Mouse (Mus musculus): ENCODE results near the gene Serpina5. TPM values are rescaled to one million over a fixed set of nuclear protein-coding genes. Genes with fewer than 3 reads are reported as not detected.
"Not testable (repeated sequence)": the region's sequence is repeated elsewhere in the genome, so short reads cannot be mapped to it uniquely, and the experiment has no call there.

Gene Serpina5
- total RNA-seq (2017): not detected in 2 replicates

DNA sequence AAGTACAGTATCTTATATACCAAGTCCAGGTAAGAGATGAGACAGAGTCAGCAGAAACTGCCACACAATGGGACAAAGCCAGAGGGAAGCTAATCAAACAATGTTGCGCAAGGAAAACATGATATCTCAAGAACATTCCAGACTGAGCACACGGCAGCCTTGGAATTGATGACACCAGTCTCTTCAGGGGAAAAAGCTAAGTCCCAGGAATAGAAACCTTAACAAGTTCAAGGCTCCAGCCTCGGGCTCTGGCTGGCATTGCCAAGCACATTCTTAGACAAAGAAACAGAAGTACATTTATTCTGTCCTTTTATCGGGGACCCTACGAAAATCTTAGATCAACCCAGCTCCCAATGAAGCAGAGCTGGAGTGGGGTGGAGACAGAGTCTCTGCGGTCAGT, at the start of gene Serpina5:
Gene Serpina5 (plus strand): TSS at position 346 of the 400 bp plus-strand sequence.
- ATAC-seq (replicated peaks; ENCODE audit: low read depth, poor library complexity, severe bottlenecking): no peak

DNA sequence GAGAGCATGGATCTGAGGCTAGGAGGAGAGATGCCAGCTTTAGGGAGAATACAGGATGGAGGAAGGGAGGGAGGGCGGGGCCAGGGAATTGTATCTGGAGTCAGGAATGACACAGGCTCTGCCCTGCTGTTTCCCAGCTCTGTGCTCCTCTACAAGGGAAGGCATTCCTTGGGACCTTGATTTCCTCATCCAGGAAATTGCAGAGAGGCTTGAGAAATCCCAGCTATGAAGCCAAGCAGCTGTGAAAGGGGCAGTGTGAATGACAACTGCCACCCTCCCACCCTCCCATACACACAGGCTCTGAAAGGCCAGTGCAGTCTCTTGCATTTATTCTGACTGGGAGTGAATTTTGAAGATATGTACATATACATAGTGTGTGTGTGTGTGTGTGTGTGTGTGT, 46.9 kb upstream of the Serpina5 start:
- no peak for ATAC-seq (replicated peaks; ENCODE audit: low read depth, poor library complexity, severe bottlenecking)

DNA sequence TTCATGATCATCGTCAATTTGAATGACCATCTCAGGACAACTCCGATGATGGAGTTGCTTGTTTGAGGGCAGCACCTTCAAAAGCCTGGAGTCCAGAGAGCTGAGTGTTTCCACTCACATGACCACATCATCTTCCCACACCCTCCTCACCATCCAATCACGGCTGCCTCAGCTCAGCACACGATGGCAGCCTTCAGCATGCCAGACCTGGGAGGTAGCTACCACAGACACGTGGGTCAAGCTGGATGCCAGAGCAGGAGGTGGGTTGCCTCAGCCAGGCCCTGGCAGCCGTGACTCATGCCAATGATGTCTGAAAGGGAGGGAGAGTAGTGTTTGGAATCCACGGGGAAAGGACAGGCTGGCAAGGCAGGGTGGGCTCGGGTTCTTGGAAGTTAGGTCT, 45.2 kb upstream of the Serpina5 start:
- no peak for ATAC-seq (replicated peaks; ENCODE audit: low read depth, poor library complexity, severe bottlenecking)

DNA sequence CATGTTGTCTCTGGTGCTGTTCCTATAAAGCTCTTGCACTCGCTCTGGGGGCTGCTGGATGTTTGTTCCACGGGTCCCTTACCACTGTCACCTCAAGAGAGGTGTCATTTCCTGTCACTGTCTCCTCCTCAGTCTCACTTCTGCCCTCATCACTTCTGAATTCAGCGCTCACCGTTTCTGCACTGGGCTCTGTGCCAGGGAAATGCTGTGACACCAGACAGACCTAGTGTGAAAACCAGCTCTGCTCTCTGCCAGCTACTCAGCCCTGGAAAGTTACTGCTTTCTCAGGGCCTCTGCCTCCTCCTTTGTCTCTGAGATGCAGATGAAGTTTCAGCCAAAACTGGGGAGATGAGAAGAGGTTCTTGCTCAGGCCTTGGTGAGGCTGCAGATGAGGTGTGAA, 43.9 kb upstream of the Serpina5 start:
- peak; percentile 62 for ATAC-seq (replicated peaks; ENCODE audit: low read depth, poor library complexity, severe bottlenecking)

DNA sequence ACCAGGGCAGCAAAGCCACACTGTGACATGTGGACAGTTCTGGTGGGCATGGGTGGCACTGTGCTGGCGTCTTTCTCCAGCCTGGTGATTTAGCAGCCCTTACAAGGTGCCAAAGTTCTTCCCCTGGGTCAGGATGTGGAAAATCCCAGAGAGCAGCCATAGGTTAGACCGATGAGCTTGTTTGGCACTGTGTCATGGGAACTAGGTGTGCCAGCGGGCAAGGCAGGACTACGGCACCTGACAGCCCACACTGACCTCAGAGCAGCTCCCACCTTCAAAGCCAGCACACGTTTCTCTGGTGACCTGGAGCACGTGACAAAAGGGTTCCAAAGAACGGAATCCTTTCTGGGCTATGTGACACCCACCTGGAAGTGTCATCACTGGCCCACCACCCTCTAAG, 43.4 kb upstream of the Serpina5 start:
- ATAC-seq (replicated peaks; ENCODE audit: low read depth, poor library complexity, severe bottlenecking): peak; percentile 20; the same call in 1 of the 2 replicates

DNA sequence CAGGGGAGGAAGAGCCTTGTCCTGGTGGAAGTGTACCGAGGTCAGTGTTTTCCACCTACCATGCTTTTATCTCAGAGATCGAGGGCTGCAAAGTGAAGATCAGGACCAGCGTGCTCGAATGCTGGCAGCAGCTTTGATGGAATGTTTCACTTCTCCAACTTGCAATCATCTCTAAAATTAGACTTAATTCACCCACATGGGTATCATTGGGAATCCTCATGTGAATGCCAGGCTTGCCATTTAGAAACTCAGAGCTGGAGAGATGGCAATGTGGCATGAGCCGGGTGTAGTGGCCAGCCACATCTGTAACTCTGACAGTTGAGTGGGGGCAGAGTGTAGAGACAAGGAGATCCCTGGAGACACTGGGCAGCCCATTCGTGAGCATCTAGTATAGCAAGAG, 40.8 kb upstream of the Serpina5 start:
- ATAC-seq (replicated peaks; ENCODE audit: low read depth, poor library complexity, severe bottlenecking): no peak

DNA sequence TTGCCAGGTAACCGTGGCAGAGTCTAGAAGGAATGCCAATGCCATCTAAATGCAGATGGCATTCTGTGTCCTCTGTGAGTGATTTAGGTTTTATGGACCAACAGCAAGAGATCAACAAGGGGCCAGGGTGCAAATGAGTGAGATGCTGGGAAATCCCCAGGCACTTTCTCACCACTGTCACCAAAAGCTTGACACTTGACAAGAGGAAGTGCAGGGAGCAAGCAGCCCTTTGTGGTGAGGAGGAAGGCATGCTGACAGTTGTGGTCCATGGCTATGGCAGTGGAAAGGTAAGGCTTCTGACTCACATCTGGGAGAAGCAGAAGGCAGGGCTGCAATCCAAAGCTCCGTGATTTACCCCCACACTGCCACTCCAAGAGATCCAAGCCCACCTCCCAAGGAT, 39.1 kb upstream of the Serpina5 start:
- peak; percentile 77 for ATAC-seq (replicated peaks; ENCODE audit: low read depth, poor library complexity, severe bottlenecking)

DNA sequence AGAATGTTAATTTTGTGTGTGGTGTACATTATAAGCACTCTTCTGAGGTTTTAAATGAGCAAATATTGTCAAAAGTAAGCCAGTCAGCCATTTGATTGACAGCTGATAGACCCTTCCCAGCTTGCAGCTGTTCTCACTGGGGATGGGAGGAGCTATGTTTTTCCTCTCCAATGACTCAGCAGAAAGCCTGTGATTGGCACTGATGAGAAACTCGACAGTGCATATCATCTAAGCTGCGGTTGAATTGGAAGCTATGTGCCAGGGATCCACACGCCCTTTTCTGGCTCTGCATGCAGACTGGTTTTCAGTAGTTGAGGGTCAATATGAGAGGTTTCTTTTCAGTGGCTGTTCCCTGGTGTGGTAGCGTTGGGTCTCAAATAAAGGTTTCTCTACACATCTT, 36.4 kb upstream of the Serpina5 start:
- no peak for ATAC-seq (replicated peaks; ENCODE audit: low read depth, poor library complexity, severe bottlenecking)

DNA sequence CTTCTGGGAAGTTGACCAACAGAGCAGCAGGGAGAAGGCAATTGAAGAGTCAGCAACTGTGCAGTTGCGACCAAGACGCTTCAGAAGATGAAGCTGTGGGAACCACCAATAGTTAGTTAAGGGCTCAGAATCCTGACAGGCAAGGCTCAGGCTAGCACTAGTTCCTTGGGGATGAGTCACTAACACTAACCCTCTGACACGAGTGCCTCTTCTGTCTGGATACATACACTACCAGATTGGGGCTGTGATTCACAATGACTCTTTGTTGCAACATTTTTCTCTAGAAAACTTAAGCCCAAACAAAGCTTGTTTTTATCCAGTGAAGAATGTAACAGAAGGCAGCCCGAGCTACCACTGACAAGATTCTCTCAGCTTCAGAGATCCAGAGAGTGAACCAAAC, 35.9 kb upstream of the Serpina5 start:
- ATAC-seq (replicated peaks; ENCODE audit: low read depth, poor library complexity, severe bottlenecking): no peak

DNA sequence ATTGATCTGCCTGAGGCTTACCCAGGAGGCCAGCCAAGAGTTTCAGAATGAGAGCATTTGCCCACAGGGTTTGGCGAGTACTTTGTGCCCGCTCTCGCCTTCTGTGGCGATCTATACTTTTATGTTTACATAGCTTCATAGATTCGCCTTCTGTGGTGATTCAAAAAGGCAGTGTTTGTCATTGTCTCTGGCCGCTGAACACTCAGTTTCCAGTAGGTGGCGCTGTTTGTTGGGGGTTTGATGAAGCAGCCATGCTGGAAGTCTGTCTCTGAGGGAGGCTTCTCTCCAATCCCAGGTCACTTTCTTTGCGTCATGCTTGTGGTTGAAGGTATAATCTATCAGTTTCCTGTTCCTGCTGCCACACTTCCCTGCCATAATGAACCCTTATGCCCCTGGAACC, 34.7 kb upstream of the Serpina5 start:
- peak; percentile 58 for ATAC-seq (replicated peaks; ENCODE audit: low read depth, poor library complexity, severe bottlenecking)

DNA sequence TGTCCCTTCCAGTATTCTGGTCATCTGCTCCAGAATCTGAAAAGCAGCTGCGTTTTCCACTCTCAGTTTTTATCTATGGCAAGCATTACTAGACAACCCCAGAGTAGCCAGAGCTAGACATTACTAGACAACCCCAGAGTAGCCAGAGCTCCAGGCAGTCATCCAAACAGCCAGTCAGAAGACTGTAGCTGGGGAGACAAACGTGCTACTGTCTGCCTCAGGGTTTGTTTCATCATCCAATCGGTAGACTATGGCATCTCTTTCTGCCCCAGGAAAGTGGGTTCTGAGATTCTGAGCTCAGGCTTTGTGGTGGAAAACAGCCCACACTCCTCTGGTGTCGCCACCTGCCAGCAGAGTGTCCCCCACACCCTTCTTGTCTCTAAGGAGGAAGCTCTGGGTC, 33.4 kb upstream of the Serpina5 start:
- ATAC-seq (replicated peaks; ENCODE audit: low read depth, poor library complexity, severe bottlenecking): peak; percentile 81

DNA sequence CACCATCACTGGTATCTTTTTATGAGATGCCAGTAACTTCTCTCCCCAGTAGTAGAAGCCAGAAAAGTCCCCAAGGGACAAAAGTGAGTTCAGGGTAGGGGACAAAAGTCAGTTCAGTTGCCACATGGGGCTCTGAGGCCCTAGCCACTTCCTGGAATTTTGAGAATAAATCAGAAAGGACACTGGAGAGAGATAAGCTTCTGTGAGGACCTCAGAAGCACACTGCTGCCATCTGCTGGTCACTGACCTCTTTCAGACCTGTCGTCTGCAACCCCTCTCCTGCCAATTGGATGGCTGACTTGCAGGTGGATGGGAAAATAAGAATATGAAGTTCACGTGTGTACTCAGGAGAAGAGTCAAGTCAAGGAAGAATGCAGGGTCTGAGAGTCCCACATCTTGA, 31.3 kb upstream of the Serpina5 start:
- ATAC-seq (replicated peaks; ENCODE audit: low read depth, poor library complexity, severe bottlenecking): peak; percentile 63

DNA sequence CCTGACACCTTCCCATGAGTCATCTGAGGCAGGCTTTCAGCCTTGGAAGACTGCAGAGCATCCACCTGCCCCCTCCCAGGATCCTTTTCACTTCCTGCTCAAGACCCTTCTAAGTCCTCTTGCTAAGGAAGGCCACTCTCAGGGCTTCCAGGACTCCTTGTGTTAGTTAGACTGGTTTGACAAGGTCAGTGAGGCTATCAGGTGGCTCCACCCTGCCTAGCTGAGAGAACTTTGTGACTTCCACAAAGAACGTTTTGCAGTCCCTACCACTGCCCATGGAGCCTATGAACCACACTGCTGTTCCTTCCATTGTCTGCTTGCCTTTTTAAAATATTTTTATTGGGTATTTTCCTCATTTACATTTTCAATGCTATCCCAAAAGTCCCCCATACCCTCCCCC, 29.2 kb upstream of the Serpina5 start:
- ATAC-seq (replicated peaks; ENCODE audit: low read depth, poor library complexity, severe bottlenecking): no peak

DNA sequence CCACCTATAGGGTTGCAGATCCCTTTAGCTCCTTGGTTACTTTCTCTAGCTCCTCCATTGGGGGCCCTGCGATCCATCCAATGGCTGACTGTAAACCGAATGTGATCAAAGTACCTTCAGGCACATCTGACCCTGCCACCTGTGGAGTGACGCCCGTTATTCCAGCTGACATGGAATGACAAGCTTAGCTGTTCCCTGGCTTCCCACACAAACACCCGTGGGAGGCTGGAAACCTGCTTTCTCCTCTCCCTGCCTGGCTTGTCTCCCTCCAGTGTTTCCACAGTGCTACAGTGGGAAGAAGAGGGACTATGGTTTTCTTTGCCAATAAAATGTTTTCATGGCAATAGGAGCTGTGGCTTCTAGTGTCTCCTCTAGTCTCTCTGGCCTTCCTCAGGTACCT, 28.6 kb upstream of the Serpina5 start:
- no peak for ATAC-seq (replicated peaks; ENCODE audit: low read depth, poor library complexity, severe bottlenecking)

DNA sequence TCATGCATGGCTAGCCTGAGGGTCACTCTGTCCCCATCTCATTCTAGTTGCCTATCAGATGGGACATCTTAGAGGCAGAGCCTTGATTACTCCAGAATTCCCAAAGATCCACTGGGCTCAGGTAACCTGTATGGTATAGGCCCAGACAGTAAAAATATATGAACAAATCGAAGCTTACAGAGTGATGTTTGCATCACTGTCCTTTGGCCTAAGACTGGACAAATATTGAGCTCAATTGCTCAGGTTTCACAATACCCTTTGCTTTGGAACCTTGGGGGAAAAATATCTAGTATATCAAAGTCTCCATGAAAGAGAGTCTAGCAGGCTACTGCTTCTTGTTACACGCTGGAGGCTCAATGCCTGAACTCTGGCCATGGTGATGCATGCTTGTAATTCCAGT, 10.8 kb upstream of the Serpina5 start:
- no peak for ATAC-seq (replicated peaks; ENCODE audit: low read depth, poor library complexity, severe bottlenecking)

DNA sequence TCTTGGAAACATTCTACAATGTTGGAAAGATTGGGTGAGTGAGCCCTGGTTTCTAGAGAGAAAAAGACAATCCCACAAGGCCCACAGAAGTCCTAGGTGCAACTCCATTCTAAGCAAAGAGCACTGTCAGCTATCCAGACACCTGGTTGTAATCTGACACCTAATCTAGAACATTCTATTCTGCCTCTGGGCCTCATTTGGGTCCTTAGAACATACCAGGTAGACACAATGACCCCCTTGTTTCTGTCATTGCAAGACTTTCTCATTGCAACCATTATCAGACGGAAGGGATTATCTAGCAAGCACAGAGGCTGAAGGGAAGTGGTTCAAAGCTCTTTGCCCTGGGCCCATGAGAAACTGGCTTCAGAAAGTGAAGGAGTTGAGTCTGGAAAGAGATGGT, 9.6 kb upstream of the Serpina5 start:
- no peak for ATAC-seq (replicated peaks; ENCODE audit: low read depth, poor library complexity, severe bottlenecking)

DNA sequence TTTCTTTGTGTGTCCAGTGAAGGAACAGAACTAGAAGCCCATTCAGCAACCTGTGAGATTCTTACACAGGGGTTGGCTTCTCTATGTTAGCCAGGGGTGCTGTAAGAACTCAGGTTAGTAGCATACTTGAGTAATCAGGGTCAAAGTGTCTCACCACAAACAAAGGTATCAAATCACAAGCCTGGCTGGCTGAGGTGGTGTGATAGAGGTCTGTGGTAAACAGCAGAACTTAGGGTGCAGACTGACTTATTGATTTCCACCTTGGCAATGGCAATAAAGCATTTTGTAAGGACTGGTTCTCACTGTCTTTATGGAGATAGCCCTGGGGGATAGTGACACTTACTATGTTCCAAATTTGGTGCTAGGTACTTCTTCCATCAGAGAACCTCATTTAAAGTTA, 4.9 kb downstream of the Serpina5 start:
- ATAC-seq (replicated peaks; ENCODE audit: low read depth, poor library complexity, severe bottlenecking): no peak

DNA sequence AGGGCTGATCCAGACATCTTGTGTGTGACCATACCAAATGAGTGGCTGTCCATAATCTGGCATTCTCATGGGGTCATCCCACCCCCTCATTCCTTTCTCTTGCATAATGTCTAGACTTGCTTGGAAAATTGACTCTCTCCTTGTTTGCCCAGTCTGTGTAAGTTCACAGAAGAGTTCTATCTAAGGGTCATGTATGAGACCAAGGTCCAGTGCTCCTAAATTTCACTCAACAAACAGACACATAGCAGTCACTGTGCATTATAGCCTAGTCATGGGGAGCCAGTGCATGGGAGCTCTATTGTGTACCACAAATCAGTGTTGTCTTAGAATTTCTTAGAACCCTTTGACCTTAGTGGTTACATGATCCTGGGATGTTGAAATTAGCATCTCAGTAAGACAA, 6.0 kb downstream of the Serpina5 start:
- ATAC-seq (replicated peaks; ENCODE audit: low read depth, poor library complexity, severe bottlenecking): no peak

DNA sequence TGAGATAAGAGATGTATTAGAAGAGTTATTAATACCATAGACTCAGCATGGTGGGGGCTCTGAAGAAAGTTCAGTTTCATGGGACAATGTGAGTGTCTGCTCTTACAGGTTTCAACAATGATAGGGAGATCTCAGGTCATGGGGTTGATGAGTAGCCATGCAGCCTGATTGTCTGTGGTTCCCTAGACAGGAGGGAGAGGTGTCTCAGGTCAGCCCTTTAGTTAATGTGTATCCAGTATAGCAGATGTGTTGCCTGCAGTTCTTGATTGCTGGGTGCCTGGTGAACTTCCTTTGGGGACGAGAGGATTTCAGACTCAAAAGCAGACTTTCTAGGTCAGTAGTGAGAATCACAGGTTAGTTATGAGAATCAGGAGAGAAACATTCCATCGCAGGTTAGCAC, 7.6 kb downstream of the Serpina5 start:
- ATAC-seq (replicated peaks; ENCODE audit: low read depth, poor library complexity, severe bottlenecking): no peak

DNA sequence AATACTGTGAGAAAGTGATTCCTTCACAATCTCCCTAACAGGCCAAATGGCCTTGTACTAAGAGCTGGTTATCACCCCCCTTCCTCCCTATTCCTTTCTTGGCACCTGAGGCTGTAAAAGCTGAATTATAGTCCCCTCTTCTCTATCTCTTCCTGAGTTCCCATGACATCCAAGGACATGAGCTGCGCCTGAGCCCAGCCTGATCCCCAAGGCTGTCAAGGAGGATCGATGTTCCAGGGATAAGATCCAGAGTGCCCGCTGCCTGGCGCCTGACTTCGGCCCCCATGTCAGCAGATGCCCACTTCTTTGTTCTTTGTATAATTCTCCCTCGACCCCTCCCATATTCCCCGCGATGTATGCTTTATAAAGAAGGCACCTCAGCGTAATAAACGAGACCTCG, 11.4 kb downstream of the Serpina5 start, which contains the start of gene Serpina3a:
Gene Serpina3a (plus strand): TSS at position 392 of the 400 bp plus-strand sequence.
- ATAC-seq (replicated peaks; ENCODE audit: low read depth, poor library complexity, severe bottlenecking): not testable (repeated sequence)

DNA sequence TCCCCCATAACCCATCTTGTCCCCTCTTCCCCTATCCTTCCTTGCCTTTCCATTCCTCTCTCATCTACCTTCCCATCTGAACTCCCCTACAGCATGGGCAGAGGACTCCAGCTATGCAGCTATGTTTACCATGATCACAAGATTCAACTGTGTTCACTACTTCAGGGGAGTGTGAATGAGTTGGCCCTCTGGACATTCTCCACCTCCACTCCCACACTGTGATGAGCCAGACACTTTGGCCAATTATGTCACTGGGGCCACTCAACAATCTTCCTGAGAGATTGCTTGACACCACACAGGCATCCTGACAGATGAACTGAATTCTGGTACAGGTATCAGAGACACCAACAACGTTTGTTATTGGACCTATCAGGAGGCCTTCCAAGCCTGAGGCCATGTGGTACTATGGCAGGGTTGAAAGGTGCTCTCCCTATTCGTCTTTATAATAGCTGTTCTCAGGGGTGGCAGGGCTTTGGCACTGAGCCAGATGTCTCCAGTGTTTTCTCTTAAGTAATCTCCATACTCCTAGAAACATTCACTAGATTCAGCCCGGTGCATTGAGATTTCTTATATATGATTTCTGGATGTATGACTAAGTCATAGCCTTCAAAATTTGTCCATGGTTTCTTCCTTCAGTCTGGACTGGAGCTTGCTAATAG, 14.1 kb downstream of the Serpina5 start:
- no peak for ATAC-seq (replicated peaks; ENCODE audit: low read depth, poor library complexity, severe bottlenecking)

DNA sequence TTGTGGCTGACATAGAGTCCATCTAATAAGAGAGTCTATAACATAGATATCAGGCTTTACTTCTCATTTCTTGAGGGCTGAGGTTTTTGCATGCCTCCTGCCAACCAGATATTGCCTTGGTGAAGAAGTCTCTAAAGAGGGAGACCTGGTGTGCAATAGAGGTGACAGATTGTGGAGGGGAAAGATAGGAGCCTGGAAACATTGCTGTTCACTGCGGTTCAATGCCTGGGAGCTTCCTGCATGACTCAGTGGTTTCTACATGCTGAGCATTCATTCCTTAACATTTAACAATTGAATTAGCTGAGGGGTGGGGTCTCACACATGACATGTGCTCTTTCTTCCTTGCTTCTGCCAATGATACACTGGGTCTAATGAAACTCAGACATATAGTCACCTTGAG, 22.2 kb downstream of the Serpina5 start:
- ATAC-seq (replicated peaks; ENCODE audit: low read depth, poor library complexity, severe bottlenecking): peak; percentile 74
